Mouse (Mus musculus) erythroblast, embryonic 14.5 days (primary cell): ENCODE data around the gene Rab42. TPM values are rescaled to one million over a fixed set of nuclear protein-coding genes. Genes with fewer than 3 reads are reported as not detected.
"Not testable (repeated sequence)": the region's sequence is repeated elsewhere in the genome, so short reads cannot be mapped to it uniquely, and the experiment has no call there.

Source experiments
- H3K27me3 ChIP-seq: 2 replicates; pipeline ENCODE4 v1.6.1; 2012; ENCODE audit warnings: inconsistent platforms; ENCODE audit not compliant: control insufficient read depth
- H3K36me3 ChIP-seq: 2 replicates; pipeline ENCODE4 v1.6.1; 2012; ENCODE audit warnings: mild to moderate bottlenecking, inconsistent platforms; ENCODE audit not compliant: control insufficient read depth
- H3K4me1 ChIP-seq: 2 replicates; pipeline ENCODE4 v1.6.1; 2012; ENCODE audit warnings: inconsistent platforms; ENCODE audit not compliant: control insufficient read depth
- H3K4me3 ChIP-seq: replicated peaks from 2 replicates; pipeline ENCODE3; 2012; ENCODE audit warnings: moderate library complexity, mild to moderate bottlenecking, inconsistent platforms
- H3K9me3 ChIP-seq: 2 replicates; pipeline ENCODE4 v1.6.1; 2012; ENCODE audit warnings: low read length, inconsistent platforms, mixed read lengths; ENCODE audit not compliant: control insufficient read depth
- GATA1 ChIP-seq: IDR thresholded peaks from 2 replicates; pipeline ENCODE4 v1.6.1; 2012; ENCODE audit warnings: low read length, inconsistent platforms, mixed read lengths
- TAL1 ChIP-seq: IDR thresholded peaks from 3 replicates; pipeline ENCODE4 v1.6.1; 2012; ENCODE audit warnings: low read length, inconsistent platforms, mixed read lengths
- polyA plus RNA-seq: library from polyadenylated mRNA; stranded (reverse); fragments of >175 nt; gene quantifications from 2 replicates; pipeline ENCODE4 v1.2.3, GENCODE M21; 2012

Gene Rab42
- polyA plus RNA-seq, 1 experiment = 0.05 TPM

GRCm38 (mm10) chr4:132308437-132309139 is 5.4 kb upstream of the Rab42 start:
- TF ChIP-seq GATA1 (no peak; the same call in 1 of the 2 replicates), TAL1 (no peak)

GRCm38 (mm10) chr4:132306004-132306403 is 2.8 kb upstream of the Rab42 start:
- H3K4me1 ChIP-seq = peaks cover 55% of the 10 kb centered on the region
- H3K27me3 ChIP-seq = no peaks in the 10 kb centered on the region
- TF ChIP-seq TAL1 (no peak; the same call in 2 of the 3 replicates), GATA1 (no peak)
- H3K4me3 ChIP-seq = no peak overlapping the region
- no peaks in the 10 kb centered on the region for H3K9me3 ChIP-seq
- H3K36me3 ChIP-seq = peaks cover 18% of the 10 kb centered on the region

More at GRCm38 (mm10) chr4:132308437-132309139, 5.4 kb upstream of the Rab42 start:
- peaks cover 43% of the 10 kb centered on the region for H3K4me1 ChIP-seq
- H3K27me3 ChIP-seq = no peaks in the 10 kb centered on the region
- peak overlapping the region; percentile 72 for H3K4me3 ChIP-seq
- H3K9me3 ChIP-seq = no peaks in the 10 kb centered on the region
- H3K36me3 ChIP-seq = peaks cover 37% of the 10 kb centered on the region

DNA sequence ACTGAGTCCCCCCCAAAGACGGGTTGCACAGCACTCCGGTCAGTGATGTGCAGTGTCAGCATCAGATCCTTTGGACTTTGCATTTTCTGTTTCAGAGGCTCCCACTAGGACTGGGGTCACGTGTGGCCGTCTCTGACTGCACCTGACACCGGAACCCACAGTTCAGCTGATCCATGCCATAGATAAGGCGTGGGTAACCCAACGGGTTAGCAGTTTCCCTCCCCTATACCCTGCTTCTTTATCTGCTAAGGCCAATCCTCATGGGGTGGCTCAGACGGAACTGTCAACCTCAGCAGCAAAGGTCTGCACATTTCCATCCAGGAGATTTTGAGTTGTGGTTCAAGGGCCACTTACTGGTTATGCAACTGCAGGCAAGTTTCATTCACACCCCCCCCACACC is 2.1 kb upstream of the Rab42 start:
- Histone ChIP-seq H3K9me3 (no peaks in the 10 kb centered on the region), H3K4me1 (peaks cover 50% of the 10 kb centered on the region), H3K4me3 (no peak overlapping the region), H3K27me3 (no peaks in the 10 kb centered on the region), H3K36me3 (peaks cover 10% of the 10 kb centered on the region)
- TF ChIP-seq TAL1 = no peak
- TF ChIP-seq GATA1 = peak; percentile 55

GRCm38 (mm10) chr4:132303484-132303883 is 299 bp upstream of the Rab42 start:
- peaks cover 33% of the 10 kb centered on the region for H3K4me1 ChIP-seq
- peak overlapping the region; percentile 68 for H3K4me3 ChIP-seq
- H3K36me3 ChIP-seq, H3K27me3 ChIP-seq, H3K9me3 ChIP-seq: not testable (repeated sequence)

GRCm38 (mm10) chr4:132301965-132302938 is 933 bp downstream of the Rab42 start:
- no peaks in the 10 kb centered on the region for H3K27me3 ChIP-seq
- H3K4me1 ChIP-seq = peaks cover 29% of the 10 kb centered on the region
- TF ChIP-seq TAL1 (no peak), GATA1 (no peak)
- no peaks in the 10 kb centered on the region for H3K36me3 ChIP-seq
- peak overlapping the region; percentile 68 for H3K4me3 ChIP-seq
- H3K9me3 ChIP-seq = no peaks in the 10 kb centered on the region

GRCm38 (mm10) chr4:132301486-132301885 is 1.7 kb downstream of the Rab42 start:
- no peaks in the 10 kb centered on the region for H3K9me3 ChIP-seq
- H3K27me3 ChIP-seq = no peaks in the 10 kb centered on the region
- no peak overlapping the region for H3K4me3 ChIP-seq
- H3K4me1 ChIP-seq = peaks cover 29% of the 10 kb centered on the region
- no peaks in the 10 kb centered on the region for H3K36me3 ChIP-seq
- TF ChIP-seq TAL1 = no peak
- TF ChIP-seq GATA1 = no peak

DNA sequence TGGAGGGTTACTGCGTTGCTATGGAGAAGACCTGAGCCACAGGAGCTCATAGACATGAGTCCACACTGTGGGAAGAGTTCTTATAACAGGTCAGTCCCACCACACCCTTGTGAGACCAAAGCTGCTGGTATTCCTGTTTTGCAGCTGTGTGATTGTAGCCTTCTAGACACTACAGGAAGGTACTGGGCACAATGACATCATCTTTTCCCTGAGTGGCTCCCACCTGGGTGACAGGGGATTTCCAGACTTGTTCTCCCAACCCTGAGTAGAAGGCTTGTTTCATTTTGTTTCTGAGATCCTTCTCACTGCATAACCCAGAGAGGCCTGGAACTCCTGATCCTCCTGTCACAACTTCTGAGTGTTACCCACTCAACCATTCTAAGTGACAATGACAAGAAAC is 3.3 kb downstream of the Rab42 start:
- Histone ChIP-seq H3K36me3 (peaks cover 9% of the 10 kb centered on the region), H3K9me3 (no peaks in the 10 kb centered on the region), H3K27me3 (no peaks in the 10 kb centered on the region), H3K4me1 (peaks cover 24% of the 10 kb centered on the region), H3K4me3 (no peak overlapping the region)
- TF ChIP-seq GATA1 (no peak), TAL1 (no peak)

- TF ChIP-seq GATA1 (no peak), TAL1 (no peak)
- peaks cover 49% of the 10 kb centered on the region for H3K36me3 ChIP-seq
- H3K4me3 ChIP-seq = no peak overlapping the region
- no peaks in the 10 kb centered on the region for H3K27me3 ChIP-seq
- peaks cover 12% of the 10 kb centered on the region for H3K4me1 ChIP-seq
- H3K9me3 ChIP-seq = peaks cover 5% of the 10 kb centered on the region
These were observed 7.3 kb downstream of the Rab42 start for GRCm38 (mm10) chr4:132295696-132296390.
